Comparison of ENCODE assay signal across 9 mouse cellular contexts in genomic region chr12:5359065-5359464, GRCm38 (mm10). TPM values are rescaled to one million over a fixed set of nuclear protein-coding genes. Genes with fewer than 3 reads are reported as not detected.
DNase-seq lines count a peak whose midpoint lies in the region; ATAC-seq and TF ChIP-seq lines count a peak whose summit lies in the region.
"Had no signal": no experiment of that assay in that cellular context is flagged by ENCODE, and none has a peak within 500 bp of the region (broad histone marks: within the 10 kb centered on the region; RNA-seq: fewer than 3 reads in every experiment).

No protein-coding gene starts in this region.

- no peak overlapping the region for H3K4me3 ChIP-seq in stomach, postnatal 0 days (ENCODE audit: low read depth, low read length)

- H3K27ac ChIP-seq in stomach, postnatal 0 days (replicated peaks), result no peak overlapping the region
- H3K27ac ChIP-seq: macrophage had no signal

- no peak overlapping the region for H3K9ac ChIP-seq in stomach, postnatal 0 days (ENCODE audit: low read length)

- no peak for TF ChIP-seq EP300 in stomach, postnatal 0 days (optimal IDR thresholded peaks at IDR 0.05)

- TF ChIP-seq CTCF in stomach, postnatal 0 days (IDR thresholded peaks at IDR 0.05; ENCODE audit: low read depth), result no peak

- peak; percentile 9 to 10 for DNase-seq in heart, postnatal 36 days
- no peak for DNase-seq in heart, adult 8-10 months (ENCODE audit: low spot score)
- peak; percentile 13 for DNase-seq in ovary, postnatal 36 days (ENCODE audit: low spot score)
- no peak for DNase-seq in ovary, adult 18-20 months (ENCODE audit: low spot score)
- DNase-seq in cerebellum, postnatal 25 days, result peak; percentile 55 to 76
- DNase-seq in right cerebral cortex, adult 2 months (ENCODE audit: low spot score in 2 of 2), result peak; percentile 65 to 67
- no peak for DNase-seq in stomach, postnatal 0 days (ENCODE audit: low spot score)

- no peaks in the 10 kb centered on the region for H3K4me1 ChIP-seq in stomach, postnatal 0 days (replicated peaks; ENCODE audit: control insufficient read depth, insufficient read depth)

- H3K4me2 ChIP-seq in stomach, postnatal 0 days (replicated peaks; ENCODE audit: low read depth), result no peak overlapping the region

- 29% methylated on average over 5 of the region's 5 CpGs for WGBS in stomach, postnatal 0 days

- no peaks in the 10 kb centered on the region for H3K36me3 ChIP-seq in stomach, postnatal 0 days (ENCODE audit: control insufficient read depth, insufficient read depth, low read length)

- H3K9me3 ChIP-seq in stomach, postnatal 0 days (ENCODE audit: control insufficient read depth, low read length), result no peaks in the 10 kb centered on the region

- H3K27me3 ChIP-seq in stomach, postnatal 0 days (ENCODE audit: control insufficient read depth, insufficient read depth, low read length), result no peaks in the 10 kb centered on the region

- intact Hi-C loops in heart, postnatal 36 days (cut with DNase I), result loop anchor here (5.0 kb wide), 1 partner anchor 217 kb away; no protein-coding TSS in a partner anchor

- no peak for ATAC-seq in stomach, postnatal 0 days (ENCODE audit: low FRiP score, low TSS enrichment)
- no peak for ATAC-seq in monocyte, adult 5-6 weeks (replicated peaks; ENCODE audit: insufficient number of reproducible peaks, low FRiP score, low TSS enrichment, poor library complexity, severe bottlenecking)

RNA-seq across cellular contexts. Expression of gene Klhl29, which starts 16.4 kb away (rescaled TPM):
- under 1 TPM; 0.28 to 0.38 TPM for total RNA-seq in heart, postnatal 36 days (2021)
- under 1 TPM; 0.24 to 0.72 (median 0.39) TPM for total RNA-seq in heart, adult 8-10 months (2022)
- polyA plus RNA-seq in stomach, postnatal 0 days (2015; fragmentation: Nextera tagmentation; extraction: Ambion mirVana), result 0.64 and 0.67 TPM in 2 replicates
- total RNA-seq in monocyte, adult 5-6 weeks (2017), result not detected in 3 replicates
- polyA plus RNA-seq: macrophage had no signal

Comparison
In these comparisons a context has a peak if more than half of its experiments do, and no peak if none do; other contexts are left out.
1. DNase-seq: peak in heart, postnatal 36 days (2 of 2), ovary, postnatal 36 days (single experiment), cerebellum, postnatal 25 days (2 of 2) and right cerebral cortex, adult 2 months (2 of 2); none in heart, adult 8-10 months (single experiment), ovary, adult 18-20 months (single experiment) and stomach, postnatal 0 days (single experiment).